Mouse (Mus musculus): ENCODE results near the gene Ccdc9. TPM values are rescaled to one million over a fixed set of nuclear protein-coding genes. Genes with fewer than 3 reads are reported as not detected.
A peak's percentile ranks its signal among the peaks of the same experiment; 100 is the strongest.

The Ccdc9 gene
- total RNA-seq (2021): 10 to 100 TPM; 59.6 to 77.3 TPM

DNA sequence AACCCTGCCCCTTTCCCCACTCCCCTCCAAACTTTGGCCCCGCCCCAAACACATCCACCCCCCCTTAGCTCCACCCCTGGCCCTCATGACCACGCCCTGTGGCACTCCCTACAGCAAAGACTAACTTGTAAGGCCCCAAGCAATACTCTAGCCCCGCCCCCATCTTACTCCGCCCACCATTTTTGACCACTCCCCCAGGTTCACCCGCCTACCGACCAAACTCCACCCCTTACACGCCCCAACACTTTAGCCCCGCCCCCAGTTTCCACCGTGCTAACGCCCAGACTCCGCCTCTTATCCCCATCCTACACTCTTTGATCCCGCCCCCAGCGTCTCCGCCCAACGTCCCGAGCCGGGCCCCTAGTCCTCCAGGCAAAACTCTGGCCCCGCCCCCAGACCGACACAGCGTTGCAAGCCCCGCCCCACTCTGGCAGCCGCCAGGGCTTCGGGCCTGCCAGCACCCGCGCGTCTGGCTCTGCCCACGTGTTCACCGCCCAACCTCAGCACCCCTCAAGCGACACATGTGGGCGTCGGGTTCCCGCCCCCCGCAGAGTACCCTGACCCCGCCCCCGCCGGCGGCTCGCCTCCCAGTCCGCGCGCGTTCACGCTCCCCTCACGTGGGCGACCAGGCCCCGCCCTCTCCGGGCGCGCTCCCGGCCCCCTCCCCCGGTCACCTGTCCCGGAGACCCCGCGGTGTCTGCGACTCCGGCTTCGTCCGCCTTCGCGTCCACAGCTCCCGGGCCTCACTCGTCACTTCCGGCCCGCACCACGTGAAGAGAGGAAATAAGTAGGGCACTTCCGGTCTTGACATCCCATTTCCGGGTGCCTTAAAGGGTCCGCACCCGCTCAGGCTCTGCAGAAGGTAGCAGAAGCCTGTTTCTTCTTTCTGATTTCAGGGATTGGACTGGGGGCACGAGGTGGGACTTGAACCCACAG, at the start of gene Ccdc9:
Gene Ccdc9, minus strand, starts transcription at position 770 of the 936 bp plus-strand sequence.
- DNase-seq (ENCODE audit: extremely low spot score in 1 of 2, low spot score in 1 of 2): peak; percentile 96 to 98

- DNase-seq (ENCODE audit: extremely low spot score in 1 of 2, low spot score in 1 of 2): no peak
Observed at GRCm38 (mm10) chr7:16329146-16329545, 42.6 kb upstream of the Ccdc9 start.

DNA sequence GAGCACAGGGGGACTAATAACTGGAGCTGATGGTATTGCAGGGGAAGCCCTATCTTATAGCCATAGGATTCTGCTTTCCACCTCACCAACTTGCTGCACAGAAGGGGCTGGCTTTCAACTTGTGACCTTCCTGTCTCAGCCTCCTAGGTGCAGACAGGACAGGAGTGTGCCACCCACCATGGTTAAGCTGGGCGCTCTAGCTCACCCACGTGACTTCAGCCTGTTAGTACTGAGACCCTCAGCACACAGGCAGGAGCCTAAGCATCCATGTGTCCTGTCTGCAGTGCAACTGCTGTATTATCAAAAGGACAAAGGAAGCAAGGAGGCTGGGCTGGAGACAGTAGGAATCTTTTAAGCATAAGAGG, 40.0 kb upstream of the Ccdc9 start:
- no peak for DNase-seq (ENCODE audit: extremely low spot score in 1 of 2, low spot score in 1 of 2)

GRCm38 (mm10) chr7:16325920-16326606, 39.5 kb upstream of the Ccdc9 start:
- peak in 1 of 2 experiments; percentile 28 for DNase-seq (ENCODE audit: extremely low spot score in 1 of 2, low spot score in 1 of 2)

- DNase-seq (ENCODE audit: extremely low spot score in 1 of 2, low spot score in 1 of 2): no peak
Observed at GRCm38 (mm10) chr7:16324661-16325060, 38.1 kb upstream of the Ccdc9 start.

GRCm38 (mm10) chr7:16320479-16320878, 33.9 kb upstream of the Ccdc9 start:
- no peak for DNase-seq (ENCODE audit: extremely low spot score in 1 of 2, low spot score in 1 of 2)

DNA sequence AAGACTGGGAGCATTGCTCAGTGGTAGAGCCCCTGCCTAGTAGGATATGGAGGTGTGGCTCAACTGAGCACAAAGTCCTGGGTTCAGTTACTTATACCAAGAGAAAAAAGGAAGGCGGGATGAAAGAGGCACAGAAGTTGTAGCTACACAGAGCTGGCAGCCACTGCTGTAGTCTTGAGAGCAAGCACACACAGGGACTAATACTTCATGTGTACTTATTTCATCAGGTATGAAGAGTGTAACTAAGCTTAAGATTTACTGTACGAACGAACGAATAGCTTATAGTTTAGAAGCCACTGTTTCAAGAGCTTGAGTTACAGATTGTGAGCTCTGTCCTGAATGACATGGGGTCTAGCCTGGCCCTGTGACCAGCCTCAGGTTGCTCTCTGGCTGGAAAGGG, 32.6 kb upstream of the Ccdc9 start:
- no peak for DNase-seq (ENCODE audit: extremely low spot score in 1 of 2, low spot score in 1 of 2)

DNA sequence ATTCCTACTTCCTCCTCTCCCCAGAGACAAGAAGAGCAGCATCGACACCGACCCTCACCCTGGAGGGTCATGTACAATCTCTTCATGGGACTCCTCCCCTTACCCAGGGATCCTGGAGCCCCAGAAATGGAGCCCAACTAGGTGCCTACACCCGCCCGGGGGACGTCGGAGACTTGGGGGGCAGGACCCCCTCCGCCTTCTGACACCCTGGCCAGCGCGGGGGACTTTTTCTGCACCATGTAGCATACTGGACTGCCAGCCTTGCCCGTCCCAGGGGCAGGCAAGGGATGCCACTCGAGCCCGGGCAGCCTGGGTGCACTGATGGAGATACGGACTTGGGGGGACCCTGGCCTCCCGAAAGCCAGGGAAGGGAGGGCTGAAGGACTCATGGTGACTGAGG, 30.5 kb upstream of the Ccdc9 start:
- no peak for DNase-seq (ENCODE audit: extremely low spot score in 1 of 2, low spot score in 1 of 2)

- DNase-seq (ENCODE audit: extremely low spot score in 1 of 2, low spot score in 1 of 2): no peak
Observed at GRCm38 (mm10) chr7:16315222-16315759, 28.7 kb upstream of the Ccdc9 start.

- DNase-seq (ENCODE audit: extremely low spot score in 1 of 2, low spot score in 1 of 2): no peak
Observed at GRCm38 (mm10) chr7:16314221-16314775, 27.7 kb upstream of the Ccdc9 start.

DNA sequence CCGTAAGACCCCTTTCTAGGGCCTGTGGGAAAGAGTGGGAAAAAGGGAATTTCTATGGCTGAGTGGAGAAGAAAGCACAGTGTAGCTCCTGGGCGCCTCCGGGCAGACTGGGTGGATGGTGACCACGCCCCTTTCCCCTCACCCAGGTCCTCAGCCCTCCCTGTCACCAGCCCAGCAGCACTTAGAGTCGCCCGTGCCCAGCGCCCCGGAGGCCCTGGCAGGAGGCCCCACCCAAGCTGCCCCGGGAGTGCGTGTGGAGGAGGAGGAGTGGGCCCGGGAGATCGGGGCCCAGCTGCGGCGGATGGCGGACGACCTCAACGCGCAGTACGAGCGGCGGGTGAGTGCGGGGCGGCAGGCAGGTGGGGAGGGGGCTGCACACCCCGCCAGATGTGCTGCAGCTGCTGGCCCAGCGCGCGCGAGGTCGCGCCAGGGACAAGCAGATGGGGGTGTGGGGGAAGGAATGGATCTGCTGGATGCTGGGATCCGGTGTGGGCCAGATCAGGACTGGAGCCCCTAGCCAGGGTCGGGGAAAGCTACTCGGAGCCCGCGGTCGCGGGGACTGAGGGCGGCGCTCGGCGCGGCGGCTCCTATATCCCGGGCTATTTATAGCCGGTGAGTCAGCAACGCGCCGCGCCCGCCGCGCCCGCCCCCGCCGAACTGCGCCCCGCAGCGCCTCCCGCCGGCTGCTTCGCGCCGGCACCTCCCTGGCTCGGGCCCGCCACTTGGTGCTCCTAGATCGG, 27.1 kb upstream of the Ccdc9 start:
- peak; percentile 64 to 67 for DNase-seq (ENCODE audit: extremely low spot score in 1 of 2, low spot score in 1 of 2)

- no peak for DNase-seq (ENCODE audit: extremely low spot score in 1 of 2, low spot score in 1 of 2)
Observed at GRCm38 (mm10) chr7:16312672-16313311, 26.2 kb upstream of the Ccdc9 start.

- no peak for DNase-seq (ENCODE audit: extremely low spot score in 1 of 2, low spot score in 1 of 2)
Observed at GRCm38 (mm10) chr7:16312011-16312671, 25.5 kb upstream of the Ccdc9 start.

DNA sequence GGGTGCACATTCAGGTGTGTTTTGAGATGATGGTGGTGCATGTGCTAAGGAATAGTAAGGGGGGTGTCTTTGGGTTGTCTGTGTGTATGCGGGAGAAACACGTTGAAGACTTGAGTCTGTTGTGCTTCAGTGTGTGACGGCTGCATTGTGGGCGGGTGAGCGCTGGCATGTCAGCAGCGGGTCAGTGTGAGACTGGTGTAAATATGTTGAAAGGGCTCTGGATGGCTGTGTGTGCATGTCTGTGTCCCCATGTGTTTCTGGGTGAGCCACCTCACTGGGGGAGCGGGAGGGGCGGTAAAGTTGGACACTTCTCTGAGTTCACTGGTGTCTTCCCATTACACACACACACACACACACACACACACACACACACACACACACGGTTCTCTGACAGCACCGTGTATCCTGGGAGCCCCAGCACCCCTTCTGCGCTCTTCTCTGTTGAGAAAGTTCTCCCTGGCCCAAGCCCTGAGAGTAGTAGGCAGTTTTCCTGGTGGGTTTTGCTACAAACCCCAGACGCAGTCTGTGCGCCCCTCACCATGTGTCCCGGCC, 24.9 kb upstream of the Ccdc9 start:
- DNase-seq (ENCODE audit: extremely low spot score in 1 of 2, low spot score in 1 of 2): no peak

GRCm38 (mm10) chr7:16310521-16311452, 24.2 kb upstream of the Ccdc9 start:
- peak; percentile 46 to 50 for DNase-seq (ENCODE audit: extremely low spot score in 1 of 2, low spot score in 1 of 2)

DNA sequence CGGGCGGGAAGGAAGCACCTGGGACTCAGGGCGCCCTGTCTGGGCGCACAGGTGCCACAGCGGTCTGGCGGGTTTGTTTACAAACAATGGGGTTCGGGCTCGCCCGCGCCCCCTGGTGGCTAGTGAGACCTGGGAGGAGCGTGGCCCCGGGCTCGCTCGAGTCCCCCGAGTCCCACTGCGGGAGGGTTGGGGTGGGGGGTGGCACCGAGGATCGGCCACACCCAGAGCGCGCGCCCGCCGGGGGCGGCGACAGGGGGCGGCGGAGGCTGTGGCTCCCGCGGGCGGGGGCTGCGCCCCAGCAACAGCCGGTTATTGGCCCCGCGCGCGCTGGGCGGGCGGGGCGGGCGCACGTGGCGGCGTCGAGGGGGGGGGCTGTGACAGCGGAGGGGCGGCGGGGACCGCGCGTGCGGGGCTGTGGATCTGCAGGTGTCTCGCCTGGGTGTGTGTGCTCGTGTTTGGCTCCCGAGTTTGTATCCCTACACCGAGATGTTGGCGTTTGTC, 23.5 kb upstream of the Ccdc9 start:
- peak; percentile 84 to 89 for DNase-seq (ENCODE audit: extremely low spot score in 1 of 2, low spot score in 1 of 2)

GRCm38 (mm10) chr7:16309318-16310019, 22.9 kb upstream of the Ccdc9 start:
- DNase-seq (ENCODE audit: extremely low spot score in 1 of 2, low spot score in 1 of 2): peak; percentile 73 to 75
